Mouse (Mus musculus): ENCODE data around the gene Chn2.

DNA sequence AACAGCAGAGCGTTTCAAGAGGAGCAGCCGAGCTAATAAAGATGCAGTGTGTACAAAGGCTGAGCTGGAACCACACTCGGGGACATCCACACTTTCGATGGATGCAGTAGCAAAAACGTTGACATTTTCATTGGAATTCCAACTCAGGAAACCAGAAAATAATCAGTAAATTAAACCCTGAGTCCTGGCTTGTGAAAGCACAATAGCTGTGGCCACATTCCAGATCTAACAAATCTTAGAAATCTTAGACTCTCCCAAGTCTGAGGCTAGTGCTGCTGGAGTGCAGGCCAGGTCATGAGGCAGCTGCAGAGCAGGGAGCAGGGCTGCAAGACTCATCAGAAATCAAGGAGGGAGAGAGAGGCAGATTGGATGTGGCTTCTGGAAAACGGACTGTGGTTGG lies 24.5 kb downstream of the Chn2 start:
- TF ChIP-seq POLR2A (IDR thresholded peaks at IDR 0.05; ENCODE audit: borderline replicate concordance, extremely low read depth, insufficient read depth, insufficient read length, poor library complexity, severe bottlenecking), result no peak
- no peak for TF ChIP-seq CTCF (IDR thresholded peaks at IDR 0.05; ENCODE audit: borderline replicate concordance, extremely low read depth, insufficient read depth, insufficient read length)
